ENCODE assay signal across 8 mouse cellular contexts in genomic region chr14:119008031-119008590, GRCm38 (mm10).
DNase-seq lines count a peak whose midpoint lies in the region; ATAC-seq and TF ChIP-seq lines count a peak whose summit lies in the region.

No protein-coding gene starts in this region.

- no peak for DNase-seq in kidney, postnatal 0 days (ENCODE audit: low spot score)
- DNase-seq in kidney, postnatal 25 days = no peak
- no peak for DNase-seq in layer of hippocampus, postnatal 14 days (ENCODE audit: low spot score in 2 of 2)
- DNase-seq in right cerebral cortex, postnatal 36 days (ENCODE audit: low spot score in 2 of 2) = no peak

- peak overlapping the region; percentile 50 for H3K9ac ChIP-seq in kidney, postnatal 0 days (ENCODE audit: low read depth, low read length)
- 0 out of 2 replicates have a peak overlapping the region, but pooled peaks have one; percentile 5 for H3K9ac ChIP-seq in embryonic facial prominence, embryonic 12.5 days
- no peak overlapping the region for H3K9ac ChIP-seq in intestine, embryonic 16.5 days (ENCODE audit: low read depth, low read length)
- H3K9ac ChIP-seq in neural tube, embryonic 12.5 days = no peak overlapping the region

- H3K27me3 ChIP-seq in kidney, postnatal 0 days (ENCODE audit: insufficient read depth, low read length) = no peaks in the 10 kb centered on the region
- no peaks in the 10 kb centered on the region for H3K27me3 ChIP-seq in embryonic facial prominence, embryonic 12.5 days
- no peaks in the 10 kb centered on the region for H3K27me3 ChIP-seq in intestine, embryonic 16.5 days (replicated peaks; ENCODE audit: control insufficient read depth, insufficient read depth, low read length)
- no peaks in the 10 kb centered on the region for H3K27me3 ChIP-seq in neural tube, embryonic 12.5 days (replicated peaks)

- H3K36me3 ChIP-seq in kidney, postnatal 0 days (ENCODE audit: insufficient read depth, low read length) = no peaks in the 10 kb centered on the region
- peaks cover 15% of the 10 kb centered on the region for H3K36me3 ChIP-seq in embryonic facial prominence, embryonic 12.5 days
- H3K36me3 ChIP-seq in intestine, embryonic 16.5 days (ENCODE audit: control insufficient read depth, insufficient read depth, low read length) = 0 out of 2 replicates have a peak, but pooled peaks cover 3% of the 10 kb centered on the region
- peaks cover 3% of the 10 kb centered on the region; the same call in 1 of the 2 replicates for H3K36me3 ChIP-seq in neural tube, embryonic 12.5 days

- TF ChIP-seq CTCF in kidney, postnatal 0 days (IDR thresholded peaks at IDR 0.05; ENCODE audit: low read depth) = no peak

- 54% methylated on average over 7 of the region's 7 CpGs for WGBS in kidney, postnatal 0 days
- 49% methylated on average over 7 of the region's 7 CpGs for WGBS in embryonic facial prominence, embryonic 12.5 days
- WGBS in intestine, embryonic 16.5 days = 45% methylated on average over 7 of the region's 7 CpGs
- 54% methylated on average over 7 of the region's 7 CpGs for WGBS in neural tube, embryonic 12.5 days

- no peak for ATAC-seq in kidney, postnatal 0 days (replicated peaks; ENCODE audit: low FRiP score, low read depth)
- no peak for ATAC-seq in embryonic facial prominence, embryonic 12.5 days (ENCODE audit: insufficient number of reproducible peaks, insufficient read depth, low FRiP score, low TSS enrichment)
- ATAC-seq in intestine, embryonic 16.5 days = no peak
- ATAC-seq in neural tube, embryonic 12.5 days (ENCODE audit: low FRiP score, low read depth) = no peak
- ATAC-seq in erythroid progenitor cell, adult 5-6 weeks (replicated peaks; ENCODE audit: low FRiP score, poor library complexity, severe bottlenecking) = no peak

- H3K27ac ChIP-seq in kidney, postnatal 0 days = peak overlapping the region; percentile 82
- peak overlapping the region; percentile 58; the same call in 1 of the 2 replicates for H3K27ac ChIP-seq in embryonic facial prominence, embryonic 12.5 days
- H3K27ac ChIP-seq in intestine, embryonic 16.5 days (ENCODE audit: low read length) = no peak overlapping the region
- no peak overlapping the region for H3K27ac ChIP-seq in neural tube, embryonic 12.5 days

- H3K9me3 ChIP-seq in kidney, postnatal 0 days (replicated peaks; ENCODE audit: low read length) = no peaks in the 10 kb centered on the region
- H3K9me3 ChIP-seq in embryonic facial prominence, embryonic 12.5 days = no peaks in the 10 kb centered on the region
- no peaks in the 10 kb centered on the region for H3K9me3 ChIP-seq in intestine, embryonic 16.5 days (ENCODE audit: control insufficient read depth, low read length)
- H3K9me3 ChIP-seq in neural tube, embryonic 12.5 days = no peaks in the 10 kb centered on the region

- peak overlapping the region; percentile 48 for H3K4me3 ChIP-seq in kidney, postnatal 0 days (replicated peaks; ENCODE audit: low read depth, low read length)
- H3K4me3 ChIP-seq in embryonic facial prominence, embryonic 12.5 days = peak overlapping the region; percentile 46
- H3K4me3 ChIP-seq in intestine, embryonic 16.5 days (ENCODE audit: low read length) = peak overlapping the region; percentile 46
- 0 out of 2 replicates have a peak overlapping the region, but pooled peaks have one; percentile 39 for H3K4me3 ChIP-seq in neural tube, embryonic 12.5 days

- 0 out of 2 replicates have a peak, but pooled peaks cover 3% of the 10 kb centered on the region for H3K4me1 ChIP-seq in kidney, postnatal 0 days (replicated peaks; ENCODE audit: insufficient read depth, low read length)
- no peaks in the 10 kb centered on the region for H3K4me1 ChIP-seq in embryonic facial prominence, embryonic 12.5 days
- H3K4me1 ChIP-seq in intestine, embryonic 16.5 days (ENCODE audit: control insufficient read depth, insufficient read depth, low read length) = no peaks in the 10 kb centered on the region
- peaks cover 6% of the 10 kb centered on the region; the same call in 1 of the 2 replicates for H3K4me1 ChIP-seq in neural tube, embryonic 12.5 days

- H3K4me2 ChIP-seq in kidney, postnatal 0 days (ENCODE audit: low read length) = peak overlapping the region; percentile 92
- peak overlapping the region; percentile 87 for H3K4me2 ChIP-seq in embryonic facial prominence, embryonic 12.5 days (replicated peaks)
- peak overlapping the region; percentile 66 for H3K4me2 ChIP-seq in intestine, embryonic 16.5 days (ENCODE audit: low read depth, low read length)
- H3K4me2 ChIP-seq in neural tube, embryonic 12.5 days (replicated peaks) = peak overlapping the region; percentile 88

Comparison
In these comparisons a context has a peak if more than half of its experiments do, and no peak if none do; other contexts are left out.
1. H3K27ac ChIP-seq: peak in kidney, postnatal 0 days (single experiment) and embryonic facial prominence, embryonic 12.5 days (single experiment); none in intestine, embryonic 16.5 days (single experiment) and neural tube, embryonic 12.5 days (single experiment).
2. H3K9ac ChIP-seq: peak in kidney, postnatal 0 days (single experiment) and embryonic facial prominence, embryonic 12.5 days (single experiment); none in intestine, embryonic 16.5 days (single experiment) and neural tube, embryonic 12.5 days (single experiment).
3. Peak in every context shown above with its lines, with median percentiles within 50 percentile points of each other: H3K4me2 ChIP-seq and H3K4me3 ChIP-seq.